Mouse (Mus musculus): ENCODE measurements at regions not wholly inside any gene's neighbourhood (a gene's known extent, or its start where the extent isn't known, plus 50 kb on each side); places are given as distances from the start of the nearest gene placed in this dataset.

DNA sequence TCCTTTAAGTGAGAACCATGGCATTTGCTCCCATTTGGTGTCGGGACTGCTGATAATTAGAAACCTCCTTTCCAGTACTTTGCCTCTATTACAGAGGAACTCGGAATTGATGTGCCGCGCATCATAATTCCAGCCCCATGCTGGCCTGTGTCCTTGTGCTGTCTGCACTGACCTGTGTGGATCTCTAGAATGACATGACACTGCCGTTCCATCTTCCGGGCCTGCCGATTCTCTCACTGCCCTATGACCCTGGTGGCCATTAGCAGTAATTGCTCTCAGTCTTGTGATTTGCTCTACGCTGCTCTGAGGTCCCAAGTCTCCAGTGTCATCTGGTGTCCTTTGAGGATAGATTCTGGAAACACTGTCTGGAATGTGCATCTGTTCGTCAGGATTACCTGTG is 295.7 kb upstream of the Arglu1 start:
- Histone ChIP-seq H3K4me1 (peaks cover 25% of the 10 kb centered on the region), H3K27me3 (ENCODE audit: low read depth, poor library complexity, severe bottlenecking) (peaks cover 66% of the 10 kb centered on the region), H3K4me3 (no peak overlapping the region), H3K9me3 (replicated peaks) (0 out of 2 replicates have a peak, but pooled peaks cover 9% of the 10 kb centered on the region), H3K36me3 (no peaks in the 10 kb centered on the region), H3K27ac (replicated peaks) (no peak overlapping the region)
- no peak for DNase-seq (ENCODE audit: low spot score)
- 80% methylated on average over 9 of the region's 9 CpGs for WGBS

DNA sequence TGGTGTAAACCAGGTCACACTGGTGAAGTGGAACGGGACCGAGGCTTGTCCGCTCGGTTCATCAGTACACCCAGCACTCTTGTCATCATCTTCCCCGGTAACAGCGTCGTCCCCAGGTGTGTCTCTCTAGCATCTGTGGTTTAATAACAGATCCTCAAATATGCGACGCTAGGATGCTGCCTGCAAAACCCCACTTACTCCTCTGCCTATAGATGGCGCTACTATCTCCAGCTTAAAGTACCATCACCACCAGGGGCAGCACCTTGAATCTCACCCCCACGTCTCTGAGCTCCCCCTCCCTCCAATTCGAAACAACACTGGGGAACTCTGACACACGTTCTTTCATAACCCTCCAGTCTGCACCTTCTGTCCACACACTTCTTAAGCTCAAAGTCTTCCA is 295.1 kb upstream of the Arglu1 start:
- Histone ChIP-seq H3K4me1 (peaks cover 23% of the 10 kb centered on the region), H3K36me3 (no peaks in the 10 kb centered on the region), H3K27me3 (ENCODE audit: low read depth, poor library complexity, severe bottlenecking) (peaks cover 59% of the 10 kb centered on the region), H3K4me3 (no peak overlapping the region), H3K27ac (replicated peaks) (no peak overlapping the region), H3K9me3 (replicated peaks) (0 out of 2 replicates have a peak, but pooled peaks cover 9% of the 10 kb centered on the region)
- no peak for DNase-seq (ENCODE audit: low spot score)
- WGBS: 87% methylated on average over 13 of the region's 13 CpGs

DNA sequence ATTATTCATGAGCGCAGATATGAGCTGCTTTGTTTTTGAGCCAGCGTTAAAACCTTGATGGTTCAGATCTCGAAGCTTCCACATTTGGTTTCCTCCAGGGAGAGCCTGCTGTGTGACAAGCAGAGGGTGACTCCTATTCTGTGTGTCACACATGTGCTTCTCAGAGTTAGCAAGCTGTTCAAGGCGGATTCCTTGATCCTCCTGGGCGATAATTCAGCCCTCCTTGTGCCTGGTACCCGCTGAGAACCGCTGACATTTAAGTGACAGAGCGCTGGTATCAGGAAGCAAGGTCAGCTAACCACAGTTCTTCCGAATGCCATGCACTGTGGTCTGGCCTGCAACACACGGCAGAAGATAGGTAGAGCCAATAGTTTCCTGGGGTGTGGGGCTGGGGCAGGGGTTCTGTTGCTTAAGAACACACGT is 294.5 kb upstream of the Arglu1 start:
- Histone ChIP-seq H3K27me3 (ENCODE audit: low read depth, poor library complexity, severe bottlenecking) (peaks cover 55% of the 10 kb centered on the region), H3K9me3 (replicated peaks) (0 out of 2 replicates have a peak, but pooled peaks cover 9% of the 10 kb centered on the region), H3K4me1 (peaks cover 23% of the 10 kb centered on the region), H3K4me3 (no peak overlapping the region), H3K27ac (replicated peaks) (no peak overlapping the region), H3K36me3 (no peaks in the 10 kb centered on the region)
- no peak for DNase-seq (ENCODE audit: low spot score)
- 31% methylated on average over 11 of the region's 11 CpGs for WGBS

DNA sequence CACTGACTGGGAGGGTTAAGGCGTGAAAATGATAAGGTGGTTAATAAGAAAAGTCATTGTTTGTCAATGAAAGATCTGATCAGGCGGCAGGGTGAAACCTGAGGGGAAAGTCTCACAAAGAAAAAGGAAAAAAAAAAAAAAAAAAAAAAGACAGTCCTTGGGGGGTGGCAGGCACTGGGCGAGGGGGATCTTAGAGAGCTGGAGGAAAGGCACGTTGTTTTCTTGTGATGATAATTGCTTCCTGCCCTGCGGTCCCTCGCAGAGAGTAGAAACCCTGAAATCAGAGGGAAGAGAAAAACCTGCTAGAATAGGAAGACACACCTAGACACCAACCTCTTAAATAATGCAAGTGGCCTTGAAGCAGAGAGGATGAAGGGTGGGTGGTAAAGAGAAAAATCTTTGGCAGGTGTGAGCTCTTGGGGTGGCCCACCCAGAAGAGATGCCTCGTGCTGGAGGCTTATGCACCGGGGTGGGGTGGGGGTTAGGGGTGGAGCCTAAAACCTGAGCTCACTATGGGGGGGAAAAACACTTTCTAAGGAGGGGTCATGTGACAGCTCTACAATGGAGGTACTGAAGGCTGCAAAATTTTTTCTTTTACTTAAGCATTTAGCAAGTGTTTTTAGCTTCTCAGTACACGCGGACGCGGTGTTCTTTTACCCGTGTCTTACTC is 294.0 kb upstream of the Arglu1 start:
- Histone ChIP-seq H3K27ac (replicated peaks) (no peak overlapping the region), H3K9me3 (replicated peaks) (0 out of 2 replicates have a peak, but pooled peaks cover 9% of the 10 kb centered on the region), H3K36me3 (no peaks in the 10 kb centered on the region), H3K4me1 (peaks cover 23% of the 10 kb centered on the region), H3K27me3 (ENCODE audit: low read depth, poor library complexity, severe bottlenecking) (peaks cover 51% of the 10 kb centered on the region), H3K4me3 (no peak overlapping the region)
- WGBS: 15% methylated on average over 13 of the region's 13 CpGs
- DNase-seq (ENCODE audit: low spot score): no peak

DNA sequence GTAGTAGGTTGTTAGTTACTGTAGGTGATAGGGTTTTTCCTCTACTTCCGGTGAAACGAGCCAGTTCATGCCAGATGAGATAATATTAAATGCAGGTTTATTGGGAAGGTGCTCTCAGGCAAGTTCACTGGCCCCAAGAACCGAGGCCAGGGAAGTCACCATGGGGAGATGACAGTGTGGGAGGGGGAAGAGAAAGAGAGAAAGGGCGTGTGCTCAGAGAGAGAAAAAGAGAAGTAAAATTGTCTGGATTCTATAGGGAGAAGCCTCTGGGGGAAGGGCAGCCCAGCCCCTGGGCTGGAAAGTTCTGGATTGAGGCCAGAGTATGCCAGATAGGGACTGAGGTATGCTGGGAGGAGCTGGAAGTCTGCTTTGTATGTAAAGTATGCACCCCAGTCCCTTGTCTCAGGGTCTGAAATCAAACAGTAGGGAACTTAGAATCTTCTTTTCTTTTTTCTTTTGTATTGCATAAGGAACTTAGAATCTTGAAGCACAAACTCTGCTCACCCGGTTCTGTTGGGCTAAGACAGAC is 292.9 kb upstream of the Arglu1 start:
- Histone ChIP-seq H3K27me3 (ENCODE audit: low read depth, poor library complexity, severe bottlenecking) (peaks cover 42% of the 10 kb centered on the region), H3K27ac (replicated peaks) (no peak overlapping the region), H3K4me3 (no peak overlapping the region), H3K4me1 (peaks cover 23% of the 10 kb centered on the region), H3K36me3 (no peaks in the 10 kb centered on the region), H3K9me3 (replicated peaks) (0 out of 2 replicates have a peak, but pooled peaks cover 8% of the 10 kb centered on the region)
- 58% methylated on average over 5 of the region's 5 CpGs for WGBS
- DNase-seq (ENCODE audit: low spot score): no peak

DNA sequence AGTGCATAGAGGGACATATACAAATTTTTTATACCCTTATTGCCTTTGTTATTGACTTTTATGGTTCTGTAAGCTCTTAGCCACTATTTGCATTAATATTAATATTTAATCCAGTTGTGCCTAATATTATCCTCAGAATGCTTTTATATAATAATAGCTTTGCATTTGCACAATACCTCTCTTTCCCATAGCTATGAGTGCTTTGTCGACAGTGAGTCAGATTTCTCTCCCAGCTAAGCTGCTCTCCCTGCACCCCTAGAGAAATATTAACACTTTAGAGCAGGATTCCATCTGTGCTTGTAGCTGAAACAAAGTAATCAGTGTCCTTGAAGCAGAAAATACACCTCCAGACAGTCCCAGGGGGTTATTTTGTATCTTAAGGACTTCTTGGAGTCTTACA is 288.6 kb upstream of the Arglu1 start:
- peaks cover 18% of the 10 kb centered on the region for H3K27me3 ChIP-seq (ENCODE audit: low read depth, poor library complexity, severe bottlenecking)
- H3K4me1 ChIP-seq: peaks cover 6% of the 10 kb centered on the region
- no peak overlapping the region for H3K4me3 ChIP-seq
- H3K9me3 ChIP-seq (replicated peaks): no peaks in the 10 kb centered on the region
- no peak for DNase-seq (ENCODE audit: low spot score)
- H3K36me3 ChIP-seq: no peaks in the 10 kb centered on the region
- no peak overlapping the region for H3K27ac ChIP-seq (replicated peaks)
- WGBS: 68% methylated on average over 1 of the region's 1 CpGs

DNA sequence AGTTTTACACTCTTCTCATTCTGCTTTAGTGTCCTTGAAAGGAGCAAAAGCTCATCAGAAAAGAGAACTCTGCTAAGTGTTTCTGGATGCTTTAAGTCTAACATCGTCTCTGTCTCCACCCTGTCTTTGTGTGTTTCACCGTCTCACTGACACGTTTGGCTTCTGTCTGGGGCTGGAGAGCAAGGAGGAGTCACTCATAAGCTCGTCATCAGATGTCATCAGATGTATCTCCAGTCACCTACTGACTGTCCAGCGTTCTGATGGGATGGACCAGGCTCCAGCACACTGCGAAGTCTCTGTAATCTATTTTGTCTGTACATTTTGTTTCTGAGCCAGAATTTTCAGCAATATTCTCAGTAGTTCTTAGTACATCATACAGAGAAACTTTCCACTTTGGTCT is 283.4 kb upstream of the Arglu1 start:
- no peaks in the 10 kb centered on the region for H3K9me3 ChIP-seq (replicated peaks)
- no peak for DNase-seq (ENCODE audit: low spot score)
- H3K27ac ChIP-seq (replicated peaks): no peak overlapping the region
- peaks cover 6% of the 10 kb centered on the region; the same call in 1 of the 2 replicates for H3K4me1 ChIP-seq
- no peaks in the 10 kb centered on the region for H3K36me3 ChIP-seq
- WGBS: 72% methylated on average over 6 of the region's 6 CpGs
- H3K4me3 ChIP-seq: no peak overlapping the region
- peaks cover 11% of the 10 kb centered on the region; the same call in 1 of the 2 replicates for H3K27me3 ChIP-seq (ENCODE audit: low read depth, poor library complexity, severe bottlenecking)

DNA sequence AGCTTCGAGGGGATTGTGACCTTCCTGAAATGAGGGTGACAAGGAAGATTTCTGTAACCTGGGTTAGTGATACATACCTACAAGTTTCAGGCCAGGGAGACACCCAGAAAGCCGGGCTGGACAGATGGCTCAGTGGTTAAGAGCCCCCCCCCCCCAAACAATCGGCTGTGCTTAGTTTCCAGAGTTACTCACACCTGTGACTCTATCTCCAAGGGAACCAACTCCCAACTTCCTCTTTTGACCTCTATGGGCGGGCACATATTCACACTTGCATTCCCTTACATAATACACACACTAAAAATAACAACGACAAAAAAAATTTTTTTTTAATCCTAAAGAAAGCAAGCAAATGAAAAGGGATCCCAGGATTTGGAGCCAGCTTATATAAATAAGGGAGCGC is 283.0 kb upstream of the Arglu1 start:
- H3K27me3 ChIP-seq (ENCODE audit: low read depth, poor library complexity, severe bottlenecking): peaks cover 15% of the 10 kb centered on the region; the same call in 1 of the 2 replicates
- DNase-seq (ENCODE audit: low spot score): no peak
- H3K9me3 ChIP-seq (replicated peaks): no peaks in the 10 kb centered on the region
- H3K4me1 ChIP-seq: peaks cover 6% of the 10 kb centered on the region; the same call in 1 of the 2 replicates
- H3K36me3 ChIP-seq: no peaks in the 10 kb centered on the region
- no peak overlapping the region for H3K27ac ChIP-seq (replicated peaks)
- no peak overlapping the region for H3K4me3 ChIP-seq
- WGBS: 70% methylated on average over 6 of the region's 6 CpGs

DNA sequence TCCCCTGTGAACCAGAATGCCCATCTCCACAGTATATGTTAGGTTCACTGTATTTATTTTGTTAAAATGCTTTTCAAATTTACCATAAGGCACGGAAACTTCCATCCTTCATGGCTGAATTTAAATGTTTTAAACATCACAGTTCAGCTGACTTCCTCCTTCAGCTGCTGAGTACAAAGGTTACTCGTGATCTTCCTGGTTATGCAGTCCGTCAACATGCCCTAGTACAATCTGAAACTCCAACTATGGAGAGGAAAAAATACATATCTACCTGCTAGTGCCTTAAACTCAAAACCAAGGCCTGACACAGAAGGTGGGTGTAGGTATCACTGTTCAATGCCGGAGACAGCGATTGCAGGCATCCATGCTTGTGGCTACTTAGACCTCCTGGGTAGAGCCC is 280.5 kb upstream of the Arglu1 start:
- H3K36me3 ChIP-seq: no peaks in the 10 kb centered on the region
- no peak for DNase-seq (ENCODE audit: low spot score)
- H3K9me3 ChIP-seq (replicated peaks): no peaks in the 10 kb centered on the region
- H3K27ac ChIP-seq (replicated peaks): no peak overlapping the region
- WGBS: 90% methylated on average over 5 of the region's 5 CpGs
- peaks cover 18% of the 10 kb centered on the region; the same call in 1 of the 2 replicates for H3K27me3 ChIP-seq (ENCODE audit: low read depth, poor library complexity, severe bottlenecking)
- peaks cover 18% of the 10 kb centered on the region for H3K4me1 ChIP-seq
- no peak overlapping the region for H3K4me3 ChIP-seq

DNA sequence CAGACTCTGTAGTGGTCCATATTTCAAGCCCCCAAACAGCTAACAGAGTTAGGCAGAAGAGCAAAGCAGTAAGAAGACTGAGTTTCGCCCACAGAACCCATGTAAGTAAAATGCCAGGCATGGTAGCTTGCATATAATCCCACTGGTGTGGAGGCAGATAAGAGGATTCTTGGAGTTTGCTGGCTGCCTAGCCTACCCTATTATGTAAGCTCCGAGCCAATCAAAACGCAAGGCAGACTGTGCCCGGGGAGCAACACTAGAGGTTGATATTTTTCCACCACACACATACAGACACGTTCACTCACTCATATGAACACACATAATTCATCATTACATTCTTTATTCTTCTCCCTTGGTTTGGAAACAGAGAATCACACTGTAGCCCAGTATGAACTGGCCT is 280.0 kb upstream of the Arglu1 start:
- Histone ChIP-seq H3K27me3 (ENCODE audit: low read depth, poor library complexity, severe bottlenecking) (peaks cover 18% of the 10 kb centered on the region; the same call in 1 of the 2 replicates), H3K9me3 (replicated peaks) (no peaks in the 10 kb centered on the region), H3K27ac (replicated peaks) (no peak overlapping the region), H3K4me3 (no peak overlapping the region), H3K4me1 (peaks cover 21% of the 10 kb centered on the region), H3K36me3 (no peaks in the 10 kb centered on the region)
- 90% methylated on average over 5 of the region's 5 CpGs for WGBS
- no peak for DNase-seq (ENCODE audit: low spot score)

DNA sequence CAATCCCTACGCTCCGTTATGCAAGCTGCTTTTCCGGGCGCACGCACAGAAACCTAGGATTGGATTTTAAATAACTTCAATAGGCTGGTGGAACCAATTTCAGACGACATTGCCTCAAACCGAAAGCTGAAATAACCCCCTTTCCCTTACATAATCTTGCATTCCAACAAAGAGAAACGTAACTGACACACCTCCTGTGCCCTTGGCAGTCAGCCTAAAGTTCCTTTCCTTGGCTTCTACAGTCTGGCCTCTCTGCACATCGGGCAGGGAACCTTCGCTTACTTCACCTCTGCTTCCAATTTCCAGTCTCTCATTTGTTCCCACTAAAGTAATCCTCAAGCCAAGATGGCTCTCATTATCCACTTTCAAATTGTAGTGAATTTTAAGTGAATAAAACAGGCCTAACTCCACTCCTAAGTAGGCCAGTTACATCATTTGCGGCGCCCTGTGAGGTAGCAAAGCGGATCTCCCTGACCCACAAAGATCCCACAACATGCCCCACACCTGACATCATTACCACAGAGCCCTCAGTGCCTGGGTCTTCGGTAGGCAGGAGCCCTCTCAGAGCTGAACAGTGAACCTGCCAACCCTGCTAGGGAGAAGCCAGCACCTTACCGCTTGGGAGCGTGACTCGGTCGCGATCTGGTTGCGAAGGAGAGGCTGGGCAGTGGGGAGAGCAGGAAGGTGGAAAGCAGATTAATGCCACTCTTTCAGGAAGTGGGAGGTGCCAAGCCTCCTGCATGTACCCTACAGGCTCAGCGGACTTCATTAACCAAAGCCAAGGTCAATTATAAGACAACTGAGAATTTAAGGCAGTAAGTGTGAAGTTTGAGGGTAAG is 279.0 kb upstream of the Arglu1 start:
- peaks cover 21% of the 10 kb centered on the region; the same call in 1 of the 2 replicates for H3K27me3 ChIP-seq (ENCODE audit: low read depth, poor library complexity, severe bottlenecking)
- H3K36me3 ChIP-seq: no peaks in the 10 kb centered on the region
- no peak overlapping the region for H3K4me3 ChIP-seq
- WGBS: 87% methylated on average over 21 of the region's 21 CpGs
- no peak for DNase-seq (ENCODE audit: low spot score)
- no peak overlapping the region for H3K27ac ChIP-seq (replicated peaks)
- H3K4me1 ChIP-seq: peaks cover 21% of the 10 kb centered on the region
- H3K9me3 ChIP-seq (replicated peaks): no peaks in the 10 kb centered on the region

DNA sequence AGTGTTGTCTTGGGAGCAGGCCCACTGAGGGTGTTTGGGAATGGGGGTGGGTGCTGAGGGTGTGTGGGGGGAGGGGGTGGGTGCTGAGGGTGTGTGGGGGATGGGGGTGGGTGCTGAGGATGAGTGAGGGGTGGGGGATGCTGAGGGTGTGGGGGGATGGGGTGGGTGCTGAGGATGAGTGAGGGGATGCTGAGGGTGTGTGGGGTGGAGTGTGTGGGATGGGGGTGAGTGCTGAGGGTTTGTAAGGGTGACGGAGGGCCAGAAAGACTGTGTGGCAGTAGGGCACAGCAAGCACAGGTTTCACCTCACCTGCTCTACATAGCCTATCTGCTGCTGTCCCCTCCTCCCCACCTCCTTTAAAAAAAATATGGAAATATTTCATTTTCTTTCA is 276.3 kb upstream of the Arglu1 start:
- H3K9me3 ChIP-seq (replicated peaks): no peaks in the 10 kb centered on the region
- 39% methylated on average over 1 of the region's 1 CpGs for WGBS
- no peak overlapping the region for H3K4me3 ChIP-seq
- H3K27me3 ChIP-seq (ENCODE audit: low read depth, poor library complexity, severe bottlenecking): peaks cover 21% of the 10 kb centered on the region; the same call in 1 of the 2 replicates
- H3K27ac ChIP-seq (replicated peaks): 0 out of 2 replicates have a peak overlapping the region, but pooled peaks have one; percentile 35
- H3K4me1 ChIP-seq: peaks cover 16% of the 10 kb centered on the region
- DNase-seq (ENCODE audit: low spot score): no peak
- no peaks in the 10 kb centered on the region for H3K36me3 ChIP-seq

All from midbrain, embryonic 10.5 days (tissue).